Mouse (Mus musculus) lung, embryonic 16.5 days (tissue): ENCODE data around the gene Tspan9. TPM values are rescaled to one million over a fixed set of nuclear protein-coding genes. Genes with fewer than 3 reads are reported as not detected.
A peak's percentile ranks its signal among the peaks of the same experiment; 100 is the strongest.

Source experiments
- ATAC-seq: fragments of 200-750 bp; cut with Nextera tagmentation; 2 replicates; pipeline ENCODE4 v1.8.0; 2017; ENCODE audit warnings: low read depth, mild to moderate bottlenecking, moderate library complexity
- H3K27ac ChIP-seq: fragments of 300-500 bp; sonication (generic); 2 replicates; pipeline ENCODE4 v1.5.1; 2014; ENCODE audit warnings: mild to moderate bottlenecking, control low read depth, low read length
- H3K27me3 ChIP-seq: fragments of 300-500 bp; sonication (generic); 2 replicates; pipeline ENCODE4 v1.6.1; 2014; ENCODE audit warnings: low read depth, low read length, mixed read lengths; ENCODE audit not compliant: control insufficient read depth, insufficient read depth
- H3K36me3 ChIP-seq: fragments of 300-500 bp; sonication (generic); 2 replicates; pipeline ENCODE4 v1.6.1; 2014; ENCODE audit warnings: low read length; ENCODE audit not compliant: control insufficient read depth, insufficient read depth
- H3K4me1 ChIP-seq: fragments of 300-500 bp; sonication (generic); replicated peaks from 2 replicates; pipeline ENCODE4 v1.6.1; 2014; ENCODE audit warnings: low read length, mixed read lengths; ENCODE audit not compliant: control insufficient read depth, insufficient read depth
- H3K4me2 ChIP-seq: fragments of 300-500 bp; sonication (generic); 2 replicates; pipeline ENCODE4 v1.6.1; 2014; ENCODE audit warnings: low read depth, low read length, control low read depth
- H3K4me3 ChIP-seq: fragments of 300-500 bp; sonication (generic); 2 replicates; pipeline ENCODE4 v1.5.1; 2014; ENCODE audit warnings: mild to moderate bottlenecking, low read length, control low read depth
- H3K9ac ChIP-seq: fragments of 300-500 bp; sonication (generic); 2 replicates; pipeline ENCODE4 v1.6.1; 2014; ENCODE audit warnings: low read length, control low read depth
- H3K9me3 ChIP-seq: fragments of 300-500 bp; sonication (generic); 2 replicates; pipeline ENCODE4 v1.6.1; 2016; ENCODE audit warnings: low read length; ENCODE audit not compliant: control insufficient read depth
- WGBS: fragments of 180-500 bp; shearing (Covaris S2); extraction: QIAGEN DNeasy Blood & Tissue Kit; methylation state at CpG from one replicate; pipeline ENCODE4 v1.1.7; 2014; 5-methylcytosine and 5-hydroxymethylcytosine counted together
- polyA plus RNA-seq: library from polyadenylated mRNA; unstranded; fragments of >200 nt; fragmentation: Nextera tagmentation; extraction: Ambion mirVana; gene quantifications from 2 replicates; pipeline ENCODE4 v1.2.1, GENCODE M21; 2015

The Tspan9 gene
- polyA plus RNA-seq, 1 experiment from 2014 or later, result 158 TPM

- H3K9me3 ChIP-seq, result no peaks in the 10 kb centered on the region
- no peak overlapping the region for H3K27ac ChIP-seq
- H3K9ac ChIP-seq, result no peak overlapping the region
- no peak overlapping the region for H3K4me3 ChIP-seq
- WGBS, result 75% methylated on average over 4 of the region's 4 CpGs
- no peak for ATAC-seq
- H3K4me2 ChIP-seq, result no peak overlapping the region
- H3K36me3 ChIP-seq, result 0 out of 2 replicates have a peak, but pooled peaks cover 4% of the 10 kb centered on the region
- H3K4me1 ChIP-seq, result peaks cover 41% of the 10 kb centered on the region
- no peaks in the 10 kb centered on the region for H3K27me3 ChIP-seq
Measured at GRCm38 (mm10) chr6:128126876-128127275, 16.5 kb downstream of the Tspan9 start.

GRCm38 (mm10) chr6:128125464-128125863 lies 17.9 kb downstream of the Tspan9 start:
- no peaks in the 10 kb centered on the region for H3K27me3 ChIP-seq
- H3K27ac ChIP-seq, result peak overlapping the region; percentile 11; the same call in 1 of the 2 replicates
- no peaks in the 10 kb centered on the region for H3K9me3 ChIP-seq
- H3K4me2 ChIP-seq, result no peak overlapping the region
- peaks cover 45% of the 10 kb centered on the region for H3K4me1 ChIP-seq
- 78% methylated on average over 3 of the region's 3 CpGs for WGBS
- no peak overlapping the region for H3K4me3 ChIP-seq
- 0 out of 2 replicates have a peak, but pooled peaks cover 6% of the 10 kb centered on the region for H3K36me3 ChIP-seq
- no peak overlapping the region for H3K9ac ChIP-seq
- ATAC-seq, result no peak

GRCm38 (mm10) chr6:128124222-128124971 lies 19.0 kb downstream of the Tspan9 start:
- H3K36me3 ChIP-seq, result 0 out of 2 replicates have a peak, but pooled peaks cover 5% of the 10 kb centered on the region
- H3K4me2 ChIP-seq, result 0 out of 2 replicates have a peak overlapping the region, but pooled peaks have one; percentile 6
- ATAC-seq, result peak; percentile 94
- H3K9ac ChIP-seq, result peak overlapping the region; percentile 5; the same call in 1 of the 2 replicates
- H3K4me3 ChIP-seq, result no peak overlapping the region
- WGBS, result 13% methylated on average over 10 of the region's 10 CpGs
- no peaks in the 10 kb centered on the region for H3K27me3 ChIP-seq
- H3K9me3 ChIP-seq, result no peaks in the 10 kb centered on the region
- peaks cover 45% of the 10 kb centered on the region for H3K4me1 ChIP-seq
- H3K27ac ChIP-seq, result peak overlapping the region; percentile 84

GRCm38 (mm10) chr6:128122127-128122526 lies 21.3 kb downstream of the Tspan9 start:
- 26% methylated on average over 5 of the region's 5 CpGs for WGBS
- H3K4me1 ChIP-seq, result peaks cover 46% of the 10 kb centered on the region
- H3K27me3 ChIP-seq, result no peaks in the 10 kb centered on the region
- H3K27ac ChIP-seq, result peak overlapping the region; percentile 53; the same call in 1 of the 2 replicates
- no peak overlapping the region for H3K4me2 ChIP-seq
- H3K4me3 ChIP-seq, result no peak overlapping the region
- no peak overlapping the region for H3K9ac ChIP-seq
- no peak for ATAC-seq
- no peaks in the 10 kb centered on the region for H3K9me3 ChIP-seq
- 0 out of 2 replicates have a peak, but pooled peaks cover 2% of the 10 kb centered on the region for H3K36me3 ChIP-seq

GRCm38 (mm10) chr6:128121691-128122090 lies 21.7 kb downstream of the Tspan9 start:
- H3K4me1 ChIP-seq, result peaks cover 51% of the 10 kb centered on the region
- ATAC-seq, result no peak
- H3K4me3 ChIP-seq, result no peak overlapping the region
- H3K27ac ChIP-seq, result 0 out of 2 replicates have a peak overlapping the region, but pooled peaks have one; percentile 53
- H3K9ac ChIP-seq, result no peak overlapping the region
- H3K27me3 ChIP-seq, result no peaks in the 10 kb centered on the region
- WGBS, result 70% methylated on average over 5 of the region's 5 CpGs
- no peak overlapping the region for H3K4me2 ChIP-seq
- H3K9me3 ChIP-seq, result no peaks in the 10 kb centered on the region
- 0 out of 2 replicates have a peak, but pooled peaks cover 2% of the 10 kb centered on the region for H3K36me3 ChIP-seq

- no peak overlapping the region for H3K4me2 ChIP-seq
- H3K4me3 ChIP-seq, result no peak overlapping the region
- no peaks in the 10 kb centered on the region for H3K9me3 ChIP-seq
- H3K27me3 ChIP-seq, result no peaks in the 10 kb centered on the region
- 0 out of 2 replicates have a peak, but pooled peaks cover 2% of the 10 kb centered on the region for H3K36me3 ChIP-seq
- no peak overlapping the region for H3K9ac ChIP-seq
- H3K27ac ChIP-seq, result no peak overlapping the region
- WGBS, result 70% methylated on average over 12 of the region's 12 CpGs
- ATAC-seq, result no peak
- H3K4me1 ChIP-seq, result peaks cover 58% of the 10 kb centered on the region
Measured at GRCm38 (mm10) chr6:128120806-128121205, 22.6 kb downstream of the Tspan9 start.

DNA sequence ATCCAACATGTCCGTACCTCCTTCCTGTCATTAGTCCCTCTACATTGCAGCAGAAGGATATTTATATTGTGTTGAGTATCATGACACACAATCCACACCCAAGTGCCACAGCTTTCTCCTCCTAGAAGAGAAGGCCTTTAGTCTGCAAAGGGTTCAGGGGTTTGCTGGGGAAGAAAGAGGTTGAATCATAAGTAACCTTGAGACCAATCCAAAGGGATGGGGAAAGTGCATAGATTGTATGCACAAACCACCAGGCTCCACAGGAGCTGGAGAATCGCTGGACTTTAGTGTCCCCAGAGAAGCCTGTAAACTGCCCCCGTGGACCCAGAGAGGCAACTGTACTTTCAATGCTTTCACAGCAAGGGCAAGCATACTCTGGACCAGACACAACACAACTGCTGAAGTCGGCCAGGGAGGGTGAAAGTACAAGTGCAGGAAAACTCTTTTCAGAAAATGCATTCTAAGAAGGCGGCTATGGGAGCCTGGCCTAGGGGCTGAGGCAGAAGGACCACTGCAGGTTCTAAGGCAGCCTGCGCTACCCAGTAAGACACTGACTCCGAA lies 24.6 kb downstream of the Tspan9 start:
- H3K4me3 ChIP-seq, result no peak overlapping the region
- H3K4me1 ChIP-seq, result peaks cover 40% of the 10 kb centered on the region
- H3K9ac ChIP-seq, result no peak overlapping the region
- H3K9me3 ChIP-seq, result no peaks in the 10 kb centered on the region
- H3K4me2 ChIP-seq, result no peak overlapping the region
- WGBS, result 88% methylated on average over 7 of the region's 7 CpGs
- no peak for ATAC-seq
- H3K27ac ChIP-seq, result no peak overlapping the region
- H3K36me3 ChIP-seq, result 0 out of 2 replicates have a peak, but pooled peaks cover 2% of the 10 kb centered on the region
- no peaks in the 10 kb centered on the region for H3K27me3 ChIP-seq

- Histone ChIP-seq H3K27me3 (no peaks in the 10 kb centered on the region), H3K9ac (no peak overlapping the region), H3K27ac (no peak overlapping the region), H3K4me2 (no peak overlapping the region), H3K4me1 (peaks cover 39% of the 10 kb centered on the region), H3K36me3 (0 out of 2 replicates have a peak, but pooled peaks cover 2% of the 10 kb centered on the region), H3K4me3 (no peak overlapping the region), H3K9me3 (no peaks in the 10 kb centered on the region)
- ATAC-seq, result no peak
- WGBS, result 66% methylated on average over 10 of the region's 10 CpGs
Measured at GRCm38 (mm10) chr6:128116836-128117542, 26.4 kb downstream of the Tspan9 start.

DNA sequence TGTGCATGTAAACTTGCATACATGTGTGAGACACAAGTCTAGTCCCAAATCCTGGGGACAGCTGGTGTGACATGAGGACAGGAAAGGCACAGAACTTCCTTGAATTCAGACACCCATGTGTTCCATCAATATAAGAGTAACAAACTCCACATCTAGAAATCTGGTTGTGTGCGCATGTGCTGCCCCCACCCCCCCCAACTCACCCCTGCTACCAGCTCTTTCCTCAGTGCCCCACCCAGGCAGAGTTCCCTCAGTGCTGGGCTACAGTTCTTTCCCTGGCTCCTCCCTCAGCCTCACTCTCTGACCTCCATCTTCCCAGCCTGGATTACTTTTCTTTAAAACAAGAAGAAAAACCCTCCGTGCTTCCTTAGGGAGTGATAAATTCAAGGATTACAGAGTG lies 27.1 kb downstream of the Tspan9 start:
- Histone ChIP-seq H3K27me3 (no peaks in the 10 kb centered on the region), H3K36me3 (0 out of 2 replicates have a peak, but pooled peaks cover 2% of the 10 kb centered on the region), H3K9ac (no peak overlapping the region), H3K4me3 (no peak overlapping the region), H3K27ac (no peak overlapping the region), H3K9me3 (no peaks in the 10 kb centered on the region), H3K4me2 (no peak overlapping the region), H3K4me1 (peaks cover 38% of the 10 kb centered on the region)
- 58% methylated on average over 2 of the region's 2 CpGs for WGBS
- no peak for ATAC-seq
